Mouse (Mus musculus) gastrocnemius, postnatal 14 days (tissue): ENCODE measurements around the gene Spty2d1. TPM values are rescaled to one million over a fixed set of nuclear protein-coding genes. Genes with fewer than 3 reads are reported as not detected.
A peak's percentile ranks its signal among the peaks of the same experiment; 100 is the strongest.
"Not testable (repeated sequence)": the region's sequence is repeated elsewhere in the genome, so short reads cannot be mapped to it uniquely, and the experiment has no call there.

Experiments
- DNase-seq: peaks from one replicate; pipeline ENCODE4 v3.0.0; 2021; ENCODE audit warnings: mixed read lengths
- intact Hi-C: fragments of 180-260 bp; cut with DNase I; formaldehyde crosslinking; loops from one replicate; pipeline ENCODE4 v1.15.1; 2025; ENCODE audit warnings: low total_unique reads
- long read RNA-seq, 2 experiments: library from polyadenylated mRNA; stranded (forward); transcript quantifications; one replicate each; pipeline ENCODE4 v2.0.0; 2021
- total RNA-seq, 2 experiments: library from RNA; stranded (reverse); gene quantifications; 2 replicates each; pipeline ENCODE4 v1.2.3; 2021

The Spty2d1 gene
- 1 to 10 TPM; 6.0 to 7.2 TPM for total RNA-seq
- long read RNA-seq, experiment 1, full-length matches to known transcripts: 2 of 3 reads
- long read RNA-seq, experiment 1, partial matches to known transcripts: 1 of 3 reads
- long read RNA-seq, experiment 1, other reads (novel, unspliced or antisense): 0 of 3 reads
- long read RNA-seq, experiment 2, partial matches to known transcripts: 1 of 1 reads
- long read RNA-seq, experiment 2, other reads (novel, unspliced or antisense): 0 of 1 reads

GRCm38 (mm10) chr7:47008168-47008993 is at the start of gene Spty2d1:
TSS of gene Spty2d1 (minus strand) at chr7:47008411.
- DNase-seq: peak; percentile 98
- intact Hi-C loops: no loop called here

- intact Hi-C loops: no loop called here
- no peak for DNase-seq
These were observed 48.1 kb upstream of the Spty2d1 start for GRCm38 (mm10) chr7:47056273-47056672.

GRCm38 (mm10) chr7:47055744-47056143 is 47.5 kb upstream of the Spty2d1 start:
- no peak for DNase-seq
- intact Hi-C loops: no loop called here

- peak; percentile 41 for DNase-seq
- intact Hi-C loops: no loop called here
These were observed 46.5 kb upstream of the Spty2d1 start for GRCm38 (mm10) chr7:47054666-47055065.

GRCm38 (mm10) chr7:47053287-47053686 is 45.1 kb upstream of the Spty2d1 start:
- DNase-seq: no peak
- intact Hi-C loops: no loop called here

GRCm38 (mm10) chr7:47052276-47052675 is 44.1 kb upstream of the Spty2d1 start:
- peak; percentile 59 for DNase-seq
- intact Hi-C loops: no loop called here

GRCm38 (mm10) chr7:47051404-47052151 is 43.4 kb upstream of the Spty2d1 start:
- intact Hi-C loops: no loop called here
- peak; percentile 74 for DNase-seq

- intact Hi-C loops: no loop called here
- DNase-seq: peak; percentile 47
These were observed 42.6 kb upstream of the Spty2d1 start for GRCm38 (mm10) chr7:47050766-47051165.

GRCm38 (mm10) chr7:47050366-47050765 is 42.2 kb upstream of the Spty2d1 start, which contains the start of gene Tmem86a:
TSS of gene Tmem86a (plus strand) at chr7:47050601.
- DNase-seq: peak; percentile 93
- intact Hi-C loops: no loop called here

GRCm38 (mm10) chr7:47042823-47043490 is 34.7 kb upstream of the Spty2d1 start:
- DNase-seq: no peak
- intact Hi-C loops: no loop called here

GRCm38 (mm10) chr7:47042121-47042520 is 33.9 kb upstream of the Spty2d1 start:
- DNase-seq: no peak
- intact Hi-C loops: no loop called here

GRCm38 (mm10) chr7:47041706-47042105 is 33.5 kb upstream of the Spty2d1 start:
- intact Hi-C loops: no loop called here
- DNase-seq: no peak

GRCm38 (mm10) chr7:47035426-47035825 is 27.2 kb upstream of the Spty2d1 start:
- intact Hi-C loops: no loop called here
- no peak for DNase-seq

- intact Hi-C loops: no loop called here
- no peak for DNase-seq
These were observed 26.7 kb upstream of the Spty2d1 start for GRCm38 (mm10) chr7:47034785-47035384.

GRCm38 (mm10) chr7:47031371-47031770 is 23.2 kb upstream of the Spty2d1 start:
- intact Hi-C loops: no loop called here
- DNase-seq: no peak

- intact Hi-C loops: no loop called here
- DNase-seq: no peak
These were observed 22.4 kb upstream of the Spty2d1 start for GRCm38 (mm10) chr7:47030517-47031193.

- DNase-seq: no peak
- intact Hi-C loops: no loop called here
These were observed 19.3 kb upstream of the Spty2d1 start for GRCm38 (mm10) chr7:47027520-47027919.

- DNase-seq: not testable (repeated sequence)
These were observed 18.7 kb upstream of the Spty2d1 start for GRCm38 (mm10) chr7:47026899-47027298.

GRCm38 (mm10) chr7:47025429-47025828 is 17.2 kb upstream of the Spty2d1 start:
- intact Hi-C loops: loop anchor here (2.0 kb wide), 1 partner anchor 123 kb away; no protein-coding TSS in a partner anchor
- no peak for DNase-seq

More at GRCm38 (mm10) chr7:47026899-47027298, 18.7 kb upstream of the Spty2d1 start:
- intact Hi-C loops: not testable (repeated sequence)
